Mouse (Mus musculus) right cerebral cortex, postnatal 25 days (tissue): Measurements from ENCODE around the gene Cpvl.

Experiments used
- DNase-seq: peaks from one replicate; pipeline ENCODE4 v3.0.0; 2022

Gene Cpvl

DNA sequence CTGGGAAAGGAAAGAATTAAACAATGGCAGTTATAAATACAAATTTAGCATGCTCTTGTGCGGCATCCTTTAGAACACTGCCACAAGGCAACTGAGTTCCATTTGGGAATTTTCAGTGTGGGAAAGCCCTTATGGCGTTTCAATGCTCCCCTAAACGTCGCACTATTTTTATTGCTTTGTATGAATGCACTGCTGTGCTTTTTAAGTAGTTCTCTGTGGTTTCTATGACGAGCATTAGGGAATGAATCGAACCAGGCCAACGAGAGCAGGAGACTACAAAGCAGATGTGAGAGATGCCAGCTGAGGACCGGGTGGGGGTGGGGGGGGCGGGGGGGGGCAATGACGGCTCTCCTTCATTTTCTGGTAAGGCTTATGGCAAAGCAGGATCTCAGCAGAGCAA is 96.8 kb downstream of the Cpvl start:
- DNase-seq = no peak

DNA sequence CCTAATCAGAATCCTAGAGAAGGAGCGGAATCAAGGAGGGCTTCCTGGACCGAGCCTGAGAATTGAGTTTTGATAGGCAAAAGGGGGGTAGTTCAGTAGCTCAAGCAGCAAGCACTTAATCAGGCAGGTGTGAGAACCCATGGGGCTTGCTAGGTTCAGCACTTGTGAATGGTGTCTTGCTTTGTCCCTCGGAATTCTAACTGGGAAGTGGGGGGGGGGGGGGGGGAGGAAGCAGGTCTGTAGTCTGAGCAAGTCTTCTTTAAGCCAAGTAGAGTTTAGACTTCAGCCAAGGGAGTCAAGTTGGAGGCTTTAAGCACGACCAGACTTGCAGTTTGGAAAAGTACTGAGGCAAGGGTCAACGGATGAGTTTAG is 97.2 kb downstream of the Cpvl start:
- DNase-seq = no peak

DNA sequence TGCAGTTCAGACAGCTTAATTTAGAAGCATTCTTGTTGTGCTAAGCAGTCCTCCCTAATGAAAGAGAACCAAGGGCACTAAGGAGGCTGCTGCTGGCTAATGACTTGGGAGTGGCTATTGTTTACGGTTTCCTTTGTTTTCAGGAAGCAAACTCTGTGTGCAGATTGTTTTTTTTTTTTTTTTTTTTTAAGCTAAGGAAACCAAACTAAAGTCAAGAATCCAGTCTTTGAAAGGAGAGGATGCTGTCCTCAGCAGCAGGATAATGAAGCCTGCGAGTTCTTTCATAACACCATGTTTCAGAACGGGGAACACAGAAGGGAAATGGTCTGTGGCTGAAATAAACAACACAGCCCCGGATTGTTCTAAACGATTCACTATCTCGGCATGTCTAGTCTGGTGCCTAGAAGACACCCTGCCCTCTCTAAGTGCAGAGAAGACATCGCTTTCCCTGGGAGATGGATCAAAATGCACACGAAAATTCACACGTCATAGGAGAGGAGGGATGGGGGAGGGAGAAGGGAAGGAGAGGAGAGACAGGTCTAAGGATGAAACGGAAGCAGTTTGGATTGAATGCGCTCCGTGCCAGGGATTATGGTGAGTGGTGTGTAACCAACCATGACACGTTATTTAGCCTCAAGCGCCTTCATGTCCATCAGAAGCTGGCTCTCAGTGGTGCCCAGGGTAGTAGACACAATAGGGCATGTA is 97.8 kb downstream of the Cpvl start:
- DNase-seq = no peak

DNA sequence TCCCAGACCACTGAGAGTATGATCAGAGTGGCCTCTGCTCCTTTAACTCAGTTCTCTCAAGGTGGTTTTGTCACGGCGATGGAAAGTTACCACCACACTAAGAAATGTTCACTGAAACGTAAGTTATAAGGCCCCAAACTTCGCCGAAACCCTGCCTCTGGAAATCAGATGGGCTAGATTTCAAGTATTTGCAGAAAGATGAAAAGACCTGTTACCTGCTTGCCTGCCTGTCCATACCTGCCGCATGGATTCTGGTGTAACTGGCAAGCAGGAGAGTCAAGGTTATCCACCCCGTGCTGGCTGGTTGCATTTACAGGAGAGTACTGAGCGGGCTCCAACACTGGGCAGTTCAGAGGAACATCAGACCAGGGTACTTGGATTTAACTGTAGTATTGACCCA is 98.9 kb downstream of the Cpvl start:
- no peak for DNase-seq

DNA sequence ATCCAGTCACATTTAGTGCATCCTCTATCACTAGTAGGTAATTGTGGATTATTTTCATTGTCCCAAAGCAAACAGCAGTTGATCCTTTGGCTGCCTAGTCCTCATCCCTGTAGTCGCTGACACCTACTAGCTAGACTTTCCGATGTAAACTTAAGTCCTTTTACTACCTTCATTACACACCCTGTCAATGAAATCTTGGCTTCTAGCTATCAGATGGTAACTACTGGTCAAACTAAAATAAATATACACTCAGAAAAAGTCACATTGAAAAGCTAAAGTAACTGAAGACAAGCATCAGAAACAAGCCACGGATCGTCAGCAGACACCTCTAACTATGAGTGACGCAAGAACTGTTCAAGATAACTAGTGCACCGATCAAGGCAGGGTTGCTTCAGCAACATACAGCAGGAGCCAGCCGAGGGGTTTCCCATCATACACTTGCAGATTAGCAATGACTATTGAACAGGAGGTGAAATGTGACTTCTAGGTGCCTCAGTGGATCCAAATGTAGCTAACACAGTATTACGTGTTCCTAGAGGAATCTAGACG is 103.5 kb downstream of the Cpvl start:
- DNase-seq = no peak

DNA sequence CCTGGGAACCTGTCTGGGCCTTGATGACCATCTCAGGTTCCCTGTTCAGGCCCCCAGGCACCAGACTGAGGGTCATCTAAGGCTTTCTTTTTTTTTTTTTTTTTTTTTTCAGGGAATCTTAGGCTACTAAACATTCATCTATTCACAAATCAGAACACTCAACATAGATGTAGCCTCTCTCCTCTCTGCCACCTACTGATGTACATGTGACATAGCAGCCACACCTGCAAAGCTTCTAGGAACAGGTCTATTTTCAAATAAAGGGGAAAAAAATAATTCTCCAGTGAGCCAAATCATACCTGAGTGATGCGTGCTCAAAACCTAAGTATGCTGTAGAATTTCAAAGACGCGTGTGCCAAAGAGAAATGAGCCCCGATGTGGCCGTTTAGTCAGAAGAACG is 106.6 kb downstream of the Cpvl start:
- DNase-seq = no peak

DNA sequence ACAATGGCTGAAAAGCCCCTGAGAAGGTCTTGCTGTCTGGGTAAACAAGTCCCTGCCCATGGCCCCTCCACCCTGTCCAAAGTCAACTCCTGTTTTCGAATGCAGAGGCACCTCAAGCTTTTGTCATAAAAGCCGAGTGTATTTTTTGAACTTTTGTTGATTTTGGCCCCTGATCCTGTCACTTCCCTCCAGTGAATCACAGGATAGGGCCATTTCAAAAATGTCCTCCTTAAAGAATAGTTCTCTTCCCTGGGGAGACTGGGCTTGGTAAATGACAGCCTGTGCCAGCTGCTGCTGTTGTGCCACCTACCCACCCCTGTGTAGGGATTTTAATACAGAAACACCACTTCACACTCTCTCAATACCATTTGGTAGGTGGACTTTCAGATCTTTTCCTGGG is 115.5 kb downstream of the Cpvl start:
- DNase-seq = no peak

DNA sequence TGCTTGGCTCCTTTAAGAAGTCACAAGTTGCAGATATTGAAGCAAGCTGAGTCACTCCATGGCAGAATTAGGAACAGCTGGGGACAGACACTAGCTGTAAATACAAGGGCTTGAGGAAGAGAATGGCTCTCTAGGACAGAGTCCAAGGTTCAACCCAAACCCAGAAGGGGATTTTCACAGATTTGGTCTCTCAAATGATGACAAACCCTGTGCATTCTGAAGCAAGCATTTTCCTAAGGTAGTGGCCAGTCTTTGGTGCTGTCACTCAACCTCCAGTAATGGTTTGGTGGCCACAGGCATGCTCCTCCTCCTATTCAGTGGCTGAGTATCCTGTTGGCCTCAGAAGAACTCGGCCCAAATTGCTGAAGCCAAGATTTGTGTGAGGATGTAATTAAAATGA is 119.4 kb downstream of the Cpvl start:
- no peak for DNase-seq

DNA sequence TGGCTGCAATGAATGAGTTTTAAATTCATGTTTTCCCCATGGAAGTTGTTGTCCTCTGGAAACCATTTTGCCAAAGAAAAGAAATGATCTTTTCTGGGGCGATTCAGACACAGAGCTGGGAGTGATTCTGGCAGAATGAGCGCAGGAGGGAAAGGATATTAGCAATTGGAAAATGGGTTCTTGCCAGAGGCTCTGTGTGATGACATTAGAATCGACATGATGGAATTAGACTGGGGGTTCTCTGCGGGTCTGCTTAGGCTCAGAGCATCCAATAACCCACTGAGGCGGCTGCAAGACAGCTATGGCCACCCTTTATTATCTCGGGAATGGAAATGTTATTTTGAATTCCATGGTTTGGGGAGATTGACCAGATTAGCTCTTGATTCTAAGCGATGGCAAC is 120.6 kb downstream of the Cpvl start:
- no peak for DNase-seq

DNA sequence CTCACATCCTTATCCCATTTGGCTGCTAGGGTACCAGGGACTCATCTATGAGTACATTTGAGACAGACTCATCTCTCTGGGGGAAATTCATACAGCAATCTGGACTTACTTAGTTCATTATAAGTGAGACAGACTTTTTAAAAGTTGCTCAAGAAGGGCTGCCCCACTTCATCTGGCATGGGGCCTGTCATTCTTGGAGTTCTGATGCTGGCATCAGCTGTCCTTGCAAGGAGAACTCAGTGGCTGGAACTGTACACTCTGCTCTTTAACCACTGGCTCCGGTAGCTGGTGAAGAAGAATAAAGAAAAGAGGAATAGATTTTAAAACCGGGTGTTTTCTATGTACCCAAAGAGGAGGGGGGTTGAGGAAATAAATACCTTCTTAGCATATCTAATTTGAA is 121.7 kb downstream of the Cpvl start:
- DNase-seq = no peak

DNA sequence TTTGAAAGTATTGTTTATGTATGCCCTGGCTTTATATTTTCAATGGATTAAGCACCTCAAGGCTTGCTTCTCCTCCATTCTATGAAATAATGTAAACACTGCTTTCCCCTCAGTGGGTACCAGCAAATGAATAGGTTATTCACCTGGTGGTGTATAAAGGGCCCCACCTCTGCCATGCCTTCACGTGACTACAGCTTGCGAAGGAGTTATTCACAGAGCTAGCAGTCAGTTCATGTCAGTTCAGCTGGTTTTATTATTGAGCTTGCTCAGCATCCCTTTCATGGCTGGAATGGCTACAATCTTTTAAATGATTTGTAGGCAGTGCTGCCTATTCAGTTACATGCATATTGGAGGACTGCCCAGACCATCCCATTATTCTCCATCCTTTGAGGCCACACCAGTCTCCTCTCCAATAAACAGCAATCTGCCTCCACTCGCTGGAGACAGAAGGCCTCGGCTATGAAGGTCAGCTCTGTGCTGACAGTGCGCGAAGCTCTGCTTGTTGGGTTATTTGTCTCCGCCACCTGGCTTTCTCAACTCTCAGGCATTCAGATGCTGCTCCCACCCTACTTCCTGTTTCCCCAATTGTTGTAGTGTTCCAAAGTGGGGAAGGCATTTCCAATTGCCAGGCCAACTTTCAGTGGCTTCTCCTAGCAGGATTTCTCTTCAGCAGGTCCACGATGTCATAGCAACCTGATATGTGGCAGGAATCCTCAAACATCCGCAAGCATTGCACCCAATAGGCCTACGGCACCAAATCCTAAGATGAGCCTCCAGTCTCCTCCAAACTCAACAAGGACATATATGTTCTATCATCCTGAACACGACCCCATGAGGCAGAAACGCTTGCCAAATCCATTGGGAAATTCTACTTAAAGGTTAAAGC is 123.3 kb downstream of the Cpvl start:
- DNase-seq = no peak

DNA sequence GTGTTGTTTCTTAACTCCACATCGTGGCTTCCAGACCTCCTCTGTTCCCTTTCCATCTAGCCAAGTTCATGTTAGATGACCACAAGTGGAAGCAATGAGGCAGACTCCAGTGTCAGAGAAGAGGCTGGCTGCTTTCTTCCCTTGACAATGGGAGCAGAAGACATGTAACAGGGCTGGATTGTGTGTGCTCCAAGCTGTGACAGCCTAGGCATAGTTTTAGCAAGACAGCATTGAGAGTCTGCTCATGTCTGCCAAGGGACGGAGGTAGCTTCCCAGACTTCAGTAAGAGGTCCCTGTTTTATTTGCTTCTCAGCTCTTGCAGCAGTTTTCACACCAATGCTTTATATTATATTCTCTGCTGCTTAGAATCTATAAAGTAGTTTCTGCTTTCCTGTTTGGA is 124.2 kb downstream of the Cpvl start:
- no peak for DNase-seq

DNA sequence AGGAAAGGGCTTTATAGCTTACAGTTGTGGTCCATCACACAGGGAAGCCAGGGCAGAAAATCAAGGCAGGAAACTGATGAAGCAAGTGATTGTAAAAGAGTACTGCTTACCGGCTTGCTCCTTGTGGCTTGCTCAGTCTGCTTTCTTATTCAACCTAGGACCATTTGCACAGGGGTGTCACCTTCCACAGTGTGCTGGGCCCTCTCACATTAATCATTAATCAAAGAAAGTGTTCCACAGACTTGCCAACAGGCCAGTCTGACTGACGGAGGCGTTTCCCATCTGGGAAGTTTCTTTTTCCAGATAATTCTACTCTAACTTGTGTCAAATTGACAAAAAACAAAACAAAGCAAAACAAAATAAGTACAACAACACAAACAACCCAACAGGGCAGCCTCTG is 124.9 kb downstream of the Cpvl start:
- DNase-seq = no peak

DNA sequence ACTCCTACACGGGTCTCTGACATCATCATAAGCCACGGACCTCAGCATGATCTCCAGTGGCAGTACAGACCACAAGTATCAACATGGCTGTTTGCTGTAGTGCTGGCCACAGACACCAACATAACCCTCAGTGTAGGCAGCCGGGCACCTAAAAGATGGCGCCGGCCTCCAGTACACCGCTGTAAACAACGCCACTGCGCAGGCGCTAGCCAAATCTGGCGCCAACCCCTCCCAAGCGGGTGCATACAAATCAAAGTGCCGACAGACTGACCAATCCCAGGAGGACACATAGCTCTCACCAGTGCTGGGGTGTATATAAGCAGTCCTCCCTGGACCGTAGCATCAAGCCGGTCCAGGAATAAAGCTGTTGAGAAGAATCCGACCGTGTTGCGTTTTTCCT is 133.8 kb downstream of the Cpvl start:
- DNase-seq = no peak

DNA sequence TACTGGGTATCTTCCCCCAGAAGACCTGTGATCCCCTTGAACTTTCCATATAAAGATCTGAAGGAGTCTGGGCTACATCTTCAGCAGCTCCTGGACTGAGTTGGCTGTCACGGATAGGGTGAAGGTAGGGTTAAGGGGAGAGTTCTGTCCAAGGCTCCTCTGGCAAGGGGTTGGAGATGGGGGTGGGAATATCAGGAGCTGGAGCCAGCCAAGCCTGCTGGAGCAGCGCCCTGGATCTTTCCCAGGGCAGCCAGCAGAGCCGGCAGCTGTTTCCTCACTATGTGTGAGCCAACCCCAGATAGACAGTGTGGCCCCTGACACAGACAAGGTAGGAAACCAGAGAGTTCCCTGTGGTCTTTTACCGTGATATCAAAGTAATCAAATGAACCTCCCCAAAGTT is 153.3 kb downstream of the Cpvl start:
- no peak for DNase-seq
